Mouse (Mus musculus) neural tube, embryonic 14.5 days (tissue): ENCODE results near the gene Spata13. TPM values are rescaled to one million over a fixed set of nuclear protein-coding genes. Genes with fewer than 3 reads are reported as not detected.
A peak's percentile ranks its signal among the peaks of the same experiment; 100 is the strongest.

ENCODE experiments used
- ATAC-seq: fragments of 200-750 bp; cut with Nextera tagmentation; 2 replicates; pipeline ENCODE4 v1.8.0; 2017; ENCODE audit warnings: low read depth, mild to moderate bottlenecking, moderate TSS enrichment, moderate library complexity
- H3K27ac ChIP-seq: fragments of 300-500 bp; sonication (generic); 2 replicates; pipeline ENCODE4 v1.5.1; 2014; ENCODE audit warnings: low read depth, mild to moderate bottlenecking, control low read depth, low read length, moderate library complexity, mixed read lengths
- H3K27me3 ChIP-seq: fragments of 300-500 bp; sonication (generic); 2 replicates; pipeline ENCODE4 v1.6.1; 2014; ENCODE audit warnings: low read length; ENCODE audit not compliant: control insufficient read depth, insufficient read depth
- H3K36me3 ChIP-seq: fragments of 300-500 bp; sonication (generic); 2 replicates; pipeline ENCODE4 v1.6.1; 2014; ENCODE audit warnings: low read length, mixed read lengths; ENCODE audit not compliant: control insufficient read depth, insufficient read depth
- H3K4me1 ChIP-seq: fragments of 300-500 bp; sonication (generic); 2 replicates; pipeline ENCODE4 v1.6.1; 2014; ENCODE audit warnings: low read length; ENCODE audit not compliant: control insufficient read depth, insufficient read depth
- H3K4me2 ChIP-seq: fragments of 300-500 bp; sonication (generic); 2 replicates; pipeline ENCODE4 v1.6.1; 2014; ENCODE audit warnings: mild to moderate bottlenecking, low read depth, low read length, control low read depth
- H3K4me3 ChIP-seq: fragments of 300-500 bp; sonication (generic); 2 replicates; pipeline ENCODE4 v1.5.1; 2014; ENCODE audit warnings: low read depth, low read length, control low read depth, mixed read lengths
- H3K9ac ChIP-seq: fragments of 300-500 bp; sonication (generic); replicated peaks from 2 replicates; pipeline ENCODE4 v1.6.1; 2014; ENCODE audit warnings: low read depth, mild to moderate bottlenecking, control low read depth, low read length, mixed read lengths
- H3K9me3 ChIP-seq: fragments of 300-500 bp; sonication (generic); 2 replicates; pipeline ENCODE4 v1.6.1; 2016; ENCODE audit warnings: low read length; ENCODE audit not compliant: control insufficient read depth
- WGBS: fragments of 180-500 bp; shearing (Covaris S2); extraction: QIAGEN DNeasy Blood & Tissue Kit; methylation state at CpG from one replicate; pipeline ENCODE4 v1.1.7; 2014; 5-methylcytosine and 5-hydroxymethylcytosine counted together
- polyA plus RNA-seq: library from polyadenylated mRNA; unstranded; fragments of >200 nt; fragmentation: Nextera tagmentation; extraction: Ambion mirVana; gene quantifications from 2 replicates; pipeline ENCODE4 v1.2.1, GENCODE M21; 2014

The Spata13 gene
- polyA plus RNA-seq, 1 experiment from 2014 or later, result 26.5 TPM

DNA sequence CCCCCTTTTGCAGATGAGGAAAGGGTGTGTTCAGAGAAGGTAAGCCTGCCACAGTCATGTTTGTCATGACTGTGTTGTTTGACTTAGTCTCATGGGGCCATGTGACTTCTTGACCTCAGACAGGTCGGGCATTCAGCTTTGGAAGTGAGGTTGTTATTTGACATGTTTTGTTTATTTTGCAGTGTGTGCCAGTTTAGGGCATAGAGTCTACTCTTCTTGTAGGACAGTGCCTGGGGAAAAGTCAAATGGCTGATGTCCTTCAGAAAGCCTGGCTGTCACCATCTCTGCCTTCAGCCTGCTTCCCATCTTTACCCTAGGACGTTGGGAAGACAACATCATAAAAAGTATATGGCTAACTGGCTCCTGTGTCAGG, 2.8 kb downstream of the Spata13 start:
- no peaks in the 10 kb centered on the region for H3K36me3 ChIP-seq
- peak overlapping the region; percentile 98 for H3K4me2 ChIP-seq
- H3K9ac ChIP-seq, result no peak overlapping the region
- H3K27ac ChIP-seq, result no peak overlapping the region
- no peak overlapping the region; the same call in 1 of the 2 replicates for H3K4me3 ChIP-seq
- 10% methylated on average over 2 of the region's 2 CpGs for WGBS
- ATAC-seq, result no peak
- H3K27me3 ChIP-seq, result no peaks in the 10 kb centered on the region
- peaks cover 12% of the 10 kb centered on the region; the same call in 1 of the 2 replicates for H3K4me1 ChIP-seq
- no peaks in the 10 kb centered on the region for H3K9me3 ChIP-seq

DNA sequence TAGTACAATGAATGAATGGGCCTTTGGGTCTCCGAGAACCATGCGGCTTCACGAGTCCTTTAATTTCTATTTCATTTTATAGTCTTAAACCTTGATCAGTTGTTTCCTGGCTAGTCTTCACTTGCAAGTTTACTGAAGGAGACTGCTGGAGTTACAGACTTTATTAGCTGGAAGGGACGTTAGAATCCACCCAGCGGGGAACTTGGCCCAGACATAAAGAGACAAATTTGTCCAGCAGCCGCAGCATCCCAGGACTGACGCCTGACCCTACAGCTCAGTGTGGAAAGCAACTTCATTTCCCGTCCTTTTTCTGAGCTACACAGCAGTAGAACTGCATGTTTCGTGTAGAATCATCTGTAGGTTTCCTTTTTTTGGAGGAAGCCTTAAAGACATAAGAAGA, 3.2 kb downstream of the Spata13 start:
- H3K36me3 ChIP-seq, result no peaks in the 10 kb centered on the region
- peaks cover 13% of the 10 kb centered on the region; the same call in 1 of the 2 replicates for H3K4me1 ChIP-seq
- no peak for ATAC-seq
- H3K9ac ChIP-seq, result no peak overlapping the region
- H3K27ac ChIP-seq, result no peak overlapping the region
- peak overlapping the region; percentile 98; the same call in 1 of the 2 replicates for H3K4me2 ChIP-seq
- H3K9me3 ChIP-seq, result no peaks in the 10 kb centered on the region
- no peaks in the 10 kb centered on the region for H3K27me3 ChIP-seq
- no peak overlapping the region for H3K4me3 ChIP-seq
- 25% methylated on average over 9 of the region's 9 CpGs for WGBS

DNA sequence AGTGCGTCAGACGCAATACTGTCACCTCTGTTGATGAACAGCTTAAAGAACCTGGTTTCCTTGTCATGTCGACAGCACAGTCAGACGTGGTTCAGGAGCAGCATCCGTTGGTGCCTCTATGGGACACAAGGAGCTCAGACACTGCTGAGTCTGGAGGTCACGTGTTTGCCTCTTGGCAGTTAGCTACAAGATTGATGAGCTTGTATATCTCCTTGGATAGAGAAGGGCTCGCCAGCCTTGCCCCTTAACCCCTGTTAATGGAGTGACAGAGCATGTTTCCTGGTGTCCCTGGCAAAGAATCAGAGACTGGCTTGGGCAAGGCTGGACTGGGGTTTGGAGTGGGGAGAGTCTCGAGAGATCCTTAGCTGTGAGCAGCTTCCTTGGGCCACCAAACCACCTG, 4.4 kb downstream of the Spata13 start:
- Histone ChIP-seq H3K4me3 (no peak overlapping the region), H3K4me2 (no peak overlapping the region; the same call in 1 of the 2 replicates), H3K27ac (no peak overlapping the region), H3K9ac (no peak overlapping the region), H3K4me1 (peaks cover 16% of the 10 kb centered on the region; the same call in 1 of the 2 replicates), H3K36me3 (no peaks in the 10 kb centered on the region), H3K9me3 (no peaks in the 10 kb centered on the region), H3K27me3 (no peaks in the 10 kb centered on the region)
- 23% methylated on average over 8 of the region's 8 CpGs for WGBS
- ATAC-seq, result no peak

DNA sequence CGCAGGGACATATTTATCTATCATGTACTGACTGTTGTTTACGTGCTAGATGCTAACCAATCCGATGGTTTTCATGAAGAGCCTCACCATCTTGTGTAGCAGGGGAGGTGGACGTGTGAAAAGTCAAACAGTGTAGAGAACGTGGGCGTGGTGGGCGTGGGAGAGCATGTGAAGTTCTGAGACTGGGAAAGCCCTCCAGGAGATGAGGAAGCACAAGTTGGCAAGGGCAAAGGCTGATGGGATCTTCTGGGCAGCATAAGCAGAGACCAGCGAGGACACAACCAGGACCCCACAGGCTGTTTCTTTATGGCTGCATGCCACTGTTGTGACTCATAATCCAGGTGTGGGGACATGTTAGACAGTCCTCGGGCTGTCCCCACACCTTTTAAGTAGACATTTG, 5.4 kb downstream of the Spata13 start:
- Histone ChIP-seq H3K4me1 (peaks cover 22% of the 10 kb centered on the region), H3K9me3 (no peaks in the 10 kb centered on the region), H3K27ac (no peak overlapping the region), H3K36me3 (no peaks in the 10 kb centered on the region), H3K27me3 (no peaks in the 10 kb centered on the region), H3K4me2 (no peak overlapping the region), H3K9ac (no peak overlapping the region), H3K4me3 (no peak overlapping the region)
- WGBS, result 88% methylated on average over 9 of the region's 9 CpGs
- no peak for ATAC-seq

DNA sequence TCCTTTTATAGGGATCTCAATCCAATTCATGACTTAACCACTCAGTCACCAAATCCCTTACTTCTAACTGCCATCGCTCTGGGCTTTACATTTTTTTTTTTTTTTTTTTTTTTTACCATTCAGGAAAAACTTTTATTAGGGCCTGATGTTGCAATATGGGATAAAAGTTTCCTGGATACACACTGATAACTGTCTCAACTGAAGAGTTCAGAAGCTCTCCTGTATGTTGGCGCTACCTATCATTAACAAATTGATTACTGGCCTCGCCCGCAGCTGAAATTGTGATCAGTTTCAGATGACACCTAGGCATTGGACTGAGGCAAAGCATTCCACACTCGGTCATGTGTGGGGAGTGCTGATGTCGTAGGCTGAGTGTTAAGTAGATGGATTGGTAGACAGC, 7.3 kb downstream of the Spata13 start:
- Histone ChIP-seq H3K4me1 (peaks cover 18% of the 10 kb centered on the region), H3K27ac (no peak overlapping the region), H3K9me3 (no peaks in the 10 kb centered on the region), H3K4me2 (no peak overlapping the region), H3K9ac (no peak overlapping the region), H3K36me3 (no peaks in the 10 kb centered on the region), H3K4me3 (no peak overlapping the region), H3K27me3 (no peaks in the 10 kb centered on the region)
- WGBS, result 76% methylated on average over 6 of the region's 6 CpGs
- no peak for ATAC-seq

DNA sequence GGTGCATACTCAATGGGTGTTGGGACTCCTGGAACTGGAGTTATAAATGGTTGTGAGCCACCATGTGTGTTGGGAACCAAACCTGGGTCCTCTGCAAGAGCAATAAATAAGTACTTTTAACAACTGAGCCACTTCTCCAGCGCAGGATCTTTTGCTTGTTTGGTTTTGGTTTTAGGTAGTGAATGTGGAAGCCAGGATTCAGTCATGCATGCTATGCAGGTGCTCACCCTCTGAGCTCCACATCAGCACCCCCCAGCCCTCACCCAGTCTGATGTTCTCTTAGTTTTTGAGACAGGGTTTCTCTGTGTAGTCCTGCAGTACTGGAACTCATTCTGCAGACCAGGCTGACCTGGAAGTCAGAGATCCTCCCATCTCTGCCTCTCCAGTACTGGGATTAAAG, 8.3 kb downstream of the Spata13 start:
- Histone ChIP-seq H3K4me2 (no peak overlapping the region), H3K27me3 (no peaks in the 10 kb centered on the region), H3K4me3 (no peak overlapping the region), H3K9ac (no peak overlapping the region), H3K4me1 (peaks cover 18% of the 10 kb centered on the region), H3K36me3 (no peaks in the 10 kb centered on the region), H3K27ac (no peak overlapping the region), H3K9me3 (no peaks in the 10 kb centered on the region)
- 55% methylated on average over 1 of the region's 1 CpGs for WGBS
- ATAC-seq, result no peak

DNA sequence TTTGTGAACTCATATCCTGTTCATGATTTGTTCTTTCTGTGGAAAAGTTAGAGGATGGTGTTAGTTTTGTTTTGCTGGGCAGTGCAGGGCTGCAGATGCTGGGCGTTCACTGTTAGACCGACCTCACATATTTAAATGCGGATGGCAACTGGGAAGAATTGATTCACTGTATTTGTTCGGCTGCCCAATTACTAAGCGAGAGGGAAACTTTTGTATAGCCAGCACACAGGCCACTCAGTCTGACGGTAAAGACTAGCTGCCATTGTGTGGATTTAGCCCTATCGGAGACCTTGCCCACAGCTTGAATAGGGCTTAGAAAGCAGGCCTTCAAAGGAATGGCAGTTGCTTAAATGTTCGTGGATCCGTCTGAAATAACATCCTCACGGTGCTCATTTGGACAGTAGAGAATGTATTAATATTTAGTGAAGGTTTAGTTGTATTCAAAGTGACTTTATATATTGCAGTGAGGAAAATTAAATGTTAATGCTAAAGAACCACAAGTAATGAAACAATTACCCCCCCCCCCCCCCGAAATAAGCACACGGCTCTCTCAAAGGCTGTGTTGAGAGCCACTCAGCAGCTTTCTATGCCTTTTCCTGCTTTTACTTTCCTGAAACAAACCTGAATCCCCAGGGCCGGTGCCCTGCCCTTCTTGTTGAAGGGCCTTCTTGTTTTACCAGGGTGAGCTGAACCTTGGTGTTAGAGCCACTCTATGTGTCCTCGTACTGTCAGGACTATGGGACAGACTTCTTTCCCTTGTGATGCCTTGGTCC, 9.5 kb downstream of the Spata13 start:
- Histone ChIP-seq H3K36me3 (no peaks in the 10 kb centered on the region), H3K4me2 (peak overlapping the region; percentile 4; the same call in 1 of the 2 replicates), H3K9ac (no peak overlapping the region), H3K9me3 (no peaks in the 10 kb centered on the region), H3K27ac (peak overlapping the region; percentile 31; the same call in 1 of the 2 replicates), H3K4me3 (no peak overlapping the region), H3K4me1 (peaks cover 13% of the 10 kb centered on the region), H3K27me3 (no peaks in the 10 kb centered on the region)
- 17% methylated on average over 14 of the region's 14 CpGs for WGBS
- peak; percentile 47; the same call in 1 of the 2 replicates for ATAC-seq

DNA sequence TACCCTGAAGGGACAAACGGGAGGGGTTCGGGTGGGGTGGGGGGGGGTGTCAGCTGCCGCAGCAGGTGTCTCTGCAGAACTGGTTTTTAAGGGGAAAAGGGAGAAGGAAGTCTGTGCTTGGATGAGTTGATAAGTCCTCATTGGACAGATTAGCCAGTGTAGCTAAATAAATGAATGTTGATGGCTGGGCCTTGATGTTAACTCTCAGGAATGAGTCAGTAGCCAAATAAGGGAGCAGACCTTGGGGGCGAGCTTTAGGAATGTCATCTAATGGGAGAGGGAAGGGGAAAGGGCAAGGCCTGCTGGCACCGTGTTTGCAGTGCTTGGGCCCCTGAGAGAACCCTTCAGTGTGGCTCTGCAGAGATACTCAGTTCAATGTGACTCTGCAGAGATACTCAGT, 12.6 kb downstream of the Spata13 start:
- Histone ChIP-seq H3K4me2 (no peak overlapping the region), H3K9ac (no peak overlapping the region), H3K9me3 (no peaks in the 10 kb centered on the region), H3K4me3 (no peak overlapping the region), H3K27me3 (no peaks in the 10 kb centered on the region), H3K36me3 (no peaks in the 10 kb centered on the region), H3K27ac (no peak overlapping the region), H3K4me1 (peaks cover 12% of the 10 kb centered on the region)
- 59% methylated on average over 5 of the region's 5 CpGs for WGBS
- no peak for ATAC-seq

DNA sequence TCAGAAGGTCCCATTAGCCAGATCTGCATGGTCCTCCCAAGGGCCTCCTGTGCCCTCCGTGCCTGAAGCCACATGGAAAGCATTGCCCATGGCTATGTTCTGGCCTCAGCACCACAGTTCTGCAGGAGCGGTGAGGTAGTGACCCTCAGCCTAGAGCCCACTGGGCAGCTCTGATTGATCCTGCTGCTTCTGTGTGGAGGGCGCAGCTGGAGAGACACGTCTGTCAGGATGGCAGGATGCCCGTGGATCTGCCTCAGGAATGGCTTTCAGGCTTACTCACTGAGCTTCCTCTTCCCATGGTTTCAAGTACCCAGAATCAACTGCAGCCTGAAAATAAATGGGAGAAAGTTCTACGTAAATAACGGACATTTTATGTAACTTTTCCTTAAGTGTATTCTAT, 14.1 kb downstream of the Spata13 start:
- H3K27ac ChIP-seq, result no peak overlapping the region
- H3K27me3 ChIP-seq, result no peaks in the 10 kb centered on the region
- H3K4me1 ChIP-seq, result peaks cover 6% of the 10 kb centered on the region
- H3K36me3 ChIP-seq, result no peaks in the 10 kb centered on the region
- H3K9ac ChIP-seq, result no peak overlapping the region
- no peak overlapping the region for H3K4me2 ChIP-seq
- no peak for ATAC-seq
- no peaks in the 10 kb centered on the region for H3K9me3 ChIP-seq
- H3K4me3 ChIP-seq, result no peak overlapping the region
- WGBS, result 75% methylated on average over 7 of the region's 7 CpGs
